Mouse (Mus musculus) MEL (cell line): ENCODE results near the gene Acvr1c. TPM values are rescaled to one million over a fixed set of nuclear protein-coding genes. Genes with fewer than 3 reads are reported as not detected.
A peak's percentile ranks its signal among the peaks of the same experiment; 100 is the strongest.

Experiments used
- DNase-seq: peaks from one replicate; pipeline ENCODE4 v3.0.0; 2011; ENCODE audit warnings: low read depth, low spot score
- H3K27ac ChIP-seq: 2 replicates; pipeline ENCODE4 v1.5.1; 2012; ENCODE audit warnings: low read depth, mild to moderate bottlenecking, control low read depth, low read length, moderate library complexity; ENCODE audit not compliant: control insufficient read depth
- H3K27me3 ChIP-seq, 2 experiments: fragments of 150-350 bp in 1 of 2; sonication (generic) in 1 of 2; 2 replicates each; pipeline ENCODE4 v1.6.1; 2012; ENCODE audit warnings: low read length in 2 of 2, mild to moderate bottlenecking in 2 of 2, improper control_type of control experiment in 1 of 2, moderate library complexity in 1 of 2; ENCODE audit not compliant: insufficient read depth in 2 of 2, control insufficient read depth in 1 of 2
- H3K36me3 ChIP-seq, 2 experiments: 2 replicates each; pipeline ENCODE4 v1.6.1; 2012 to 2014; ENCODE audit warnings: low read length in 2 of 2, improper control_type of control experiment in 1 of 2, inconsistent platforms in 1 of 2, mild to moderate bottlenecking in 1 of 2; ENCODE audit not compliant: insufficient read depth in 2 of 2, control insufficient read depth in 1 of 2
- H3K4me1 ChIP-seq, 2 experiments: fragments of 150-350 bp in 1 of 2; sonication (generic) in 1 of 2; 2 replicates each; pipeline ENCODE4 v1.6.1; 2012; ENCODE audit warnings: low read length in 2 of 2, improper control_type of control experiment in 1 of 2, mild to moderate bottlenecking in 1 of 2; ENCODE audit not compliant: insufficient read depth in 2 of 2, control insufficient read depth in 1 of 2
- H3K4me3 ChIP-seq, 2 experiments: fragments of 150-350 bp in 1 of 2; sonication (generic) in 1 of 2; 2 replicates each; pipeline ENCODE4 v1.5.1; 2012; ENCODE audit warnings: low read depth in 2 of 2, low read length in 2 of 2, mild to moderate bottlenecking in 2 of 2, moderate library complexity in 2 of 2, control low read depth in 1 of 2, improper control_type of control experiment in 1 of 2; ENCODE audit not compliant: control insufficient read depth in 1 of 2, insufficient read depth in 1 of 2
- H3K79me2 ChIP-seq: 2 replicates; pipeline ENCODE4 v1.6.1; 2012; ENCODE audit warnings: mild to moderate bottlenecking, low read length, moderate library complexity; ENCODE audit not compliant: control insufficient read depth, poor library complexity, insufficient read depth
- H3K9ac ChIP-seq: 2 replicates; pipeline ENCODE4 v1.6.1; 2012; ENCODE audit warnings: low read depth, mild to moderate bottlenecking, control low read depth, low read length, moderate library complexity; ENCODE audit not compliant: control insufficient read depth, poor library complexity, severe bottlenecking
- H3K9me3 ChIP-seq: fragments of 150-350 bp; sonication (generic); replicated peaks from 2 replicates; pipeline ENCODE4 v1.6.1; 2012; ENCODE audit warnings: mild to moderate bottlenecking, low read length, improper control_type of control experiment, moderate library complexity; ENCODE audit not compliant: insufficient read depth
- CHD1 ChIP-seq: IDR thresholded peaks from 2 replicates; pipeline ENCODE4 v1.6.1; 2012; ENCODE audit warnings: low read depth, mild to moderate bottlenecking, inconsistent platforms, low read length, improper control_type of control experiment
- CTCF ChIP-seq, 3 experiments: IDR thresholded peaks in 2 of 3; conservative IDR thresholded peaks in 1 of 3; 2 replicates each; pipeline ENCODE4 v1.5.1; 2011 to 2012; ENCODE audit warnings: low read length in 3 of 3, low read depth in 2 of 3, mild to moderate bottlenecking in 2 of 3, improper control_type of control experiment in 1 of 3, inconsistent platforms in 1 of 3, mixed read lengths in 1 of 3, moderate library complexity in 1 of 3; ENCODE audit not compliant: control insufficient read depth in 1 of 3, insufficient read depth in 1 of 3, poor library complexity in 1 of 3, severe bottlenecking in 1 of 3
- ELF1 ChIP-seq: IDR thresholded peaks from 2 replicates; pipeline ENCODE4 v1.6.1; 2014; ENCODE audit warnings: low read depth, mild to moderate bottlenecking, inconsistent platforms, low read length, improper control_type of control experiment, moderate library complexity
- EP300 ChIP-seq, 2 experiments: IDR thresholded peaks; 2 replicates each; pipeline ENCODE4 v1.6.1; 2011; ENCODE audit warnings: improper control_type of control experiment in 2 of 2, low read length in 2 of 2, low read depth in 1 of 2, mild to moderate bottlenecking in 1 of 2
- MYB ChIP-seq: IDR thresholded peaks from 2 replicates; pipeline ENCODE4 v1.6.1; 2011; ENCODE audit warnings: mild to moderate bottlenecking, low read depth, low read length, improper control_type of control experiment
- NELFE ChIP-seq: IDR thresholded peaks from 2 replicates; pipeline ENCODE4 v1.6.1; 2011; ENCODE audit warnings: low read depth, low read length, improper control_type of control experiment
- POLR2A ChIP-seq, 2 experiments: IDR thresholded peaks; 2 replicates each; pipeline ENCODE4 v1.6.1; 2011 to 2012; ENCODE audit warnings: low read length in 2 of 2, mild to moderate bottlenecking in 2 of 2, control low read depth in 1 of 2, improper control_type of control experiment in 1 of 2, low read depth in 1 of 2, moderate library complexity in 1 of 2; ENCODE audit not compliant: control insufficient read depth in 1 of 2, insufficient read depth in 1 of 2, poor library complexity in 1 of 2
- SIN3A ChIP-seq: IDR thresholded peaks from 2 replicates; pipeline ENCODE4 v1.6.1; 2012; ENCODE audit warnings: low read length, improper control_type of control experiment, inconsistent platforms
- SMC3 ChIP-seq: IDR thresholded peaks from 2 replicates; pipeline ENCODE4 v1.6.1; 2011; ENCODE audit warnings: low read depth, low read length, improper control_type of control experiment
- TCF12 ChIP-seq: IDR thresholded peaks from 2 replicates; pipeline ENCODE4 v1.6.1; 2014; ENCODE audit warnings: low read depth, mild to moderate bottlenecking, inconsistent platforms, low read length, improper control_type of control experiment, moderate library complexity
- ZKSCAN1 ChIP-seq: IDR thresholded peaks from 2 replicates; pipeline ENCODE4 v1.6.1; 2012; ENCODE audit warnings: low read depth, mild to moderate bottlenecking, inconsistent platforms, low read length, improper control_type of control experiment, moderate library complexity
- polyA plus RNA-seq, 2 experiments: library from polyadenylated mRNA; stranded (reverse) in 1 of 2; unstranded in 1 of 2; fragments of >175 nt in 1 of 2; fragments of >200 nt in 1 of 2; gene quantifications; 2 replicates each; pipeline versions ENCODE4 v1.2.1 to v1.2.4; 2012; ENCODE audit warnings: low replicate concordance in 2 of 2, low read depth in 1 of 2; ENCODE audit not compliant: insufficient read length in 2 of 2, insufficient read depth in 1 of 2, missing spikeins in 1 of 2
- total RNA-seq: library from RNA; depleted of rRNA; stranded (reverse); fragments of 300-350 nt; gene quantifications from 2 replicates; pipeline ENCODE4 v1.2.3, GENCODE M21; 2012

The Acvr1c gene
- total and polyA plus RNA-seq, 3 experiments, result not detected

DNA sequence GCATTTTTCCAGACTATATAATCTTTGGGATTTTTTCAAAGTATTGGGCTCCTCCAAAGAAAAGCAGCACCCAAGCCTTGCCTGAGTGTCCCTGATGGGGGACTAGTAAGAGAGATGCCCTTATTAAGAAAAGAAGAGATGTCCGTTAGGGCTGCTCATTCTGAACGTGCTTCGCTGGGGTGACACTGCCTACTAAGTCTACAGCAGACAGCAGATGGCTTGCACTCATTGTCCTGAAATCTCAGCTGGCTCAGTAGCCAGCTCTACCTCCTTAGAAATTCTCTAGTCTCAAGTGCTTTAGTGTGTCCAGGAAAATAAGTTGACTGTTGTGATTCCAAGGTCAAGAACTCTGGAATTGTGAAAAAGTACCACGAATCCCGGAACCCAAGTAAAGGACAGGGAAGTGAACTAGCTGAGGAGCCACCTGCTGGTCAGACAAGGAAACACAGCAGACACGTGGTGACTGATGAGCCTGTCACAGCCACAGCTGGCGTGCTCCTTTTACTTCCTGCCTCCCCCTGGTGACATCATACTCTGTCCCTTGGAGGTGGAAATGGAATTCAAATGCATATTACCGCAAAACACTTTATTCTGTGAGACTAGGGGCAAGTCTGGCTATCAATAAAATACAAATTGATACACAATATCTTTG lies 75.3 kb downstream of the Acvr1c start:
- H3K27me3 ChIP-seq, result no peaks in the 10 kb centered on the region
- no peaks in the 10 kb centered on the region for H3K36me3 ChIP-seq
- no peak overlapping the region for H3K9ac ChIP-seq
- no peaks in the 10 kb centered on the region for H3K4me1 ChIP-seq
- no peak overlapping the region for H3K27ac ChIP-seq
- H3K9me3 ChIP-seq, result no peaks in the 10 kb centered on the region
- peak; percentile 11 to 30 (median 27); a peak in 2 of 6 replicates for TF ChIP-seq CTCF (IDR thresholded peaks at IDR 0.05 in 2 of 3, conservative IDR thresholded peaks at IDR 0.05 in 1 of 3; ENCODE audit: control insufficient read depth in 1 of 3, insufficient read depth in 1 of 3, low read depth in 2 of 3, low read length in 3 of 3, poor library complexity in 1 of 3, severe bottlenecking in 1 of 3)
- TF ChIP-seq SMC3, result 0 out of 2 replicates have a peak, but pooled peaks have one; percentile 6
- TF ChIP-seq ELF1, result no peak
- peak; percentile 10 for DNase-seq
- H3K4me3 ChIP-seq, result no peak overlapping the region
- H3K79me2 ChIP-seq, result no peaks in the 10 kb centered on the region

DNA sequence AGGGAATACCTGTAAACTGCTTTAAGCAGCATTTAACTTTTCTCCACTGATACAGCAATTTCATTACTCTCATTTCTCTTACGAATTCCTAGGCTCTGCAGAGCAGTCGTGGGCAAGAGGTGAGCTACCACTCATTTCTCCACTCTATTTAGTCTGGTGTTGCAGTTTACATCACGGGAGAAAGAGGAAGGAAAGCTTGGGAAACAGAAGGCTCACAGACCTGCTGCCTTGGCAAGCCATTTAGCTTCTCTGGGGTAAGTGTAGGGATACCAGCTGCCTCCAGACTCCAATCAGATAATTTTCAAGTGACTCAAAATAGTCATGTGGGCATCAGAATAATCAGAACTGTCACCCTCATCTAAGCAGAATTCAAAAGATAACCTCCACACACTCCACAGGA lies 76.6 kb downstream of the Acvr1c start:
- H3K27ac ChIP-seq, result no peak overlapping the region
- no peaks in the 10 kb centered on the region for H3K36me3 ChIP-seq
- H3K4me1 ChIP-seq, result no peaks in the 10 kb centered on the region
- H3K9me3 ChIP-seq, result no peaks in the 10 kb centered on the region
- no peaks in the 10 kb centered on the region for H3K79me2 ChIP-seq
- no peak for DNase-seq
- no peak for TF ChIP-seq SIN3A
- no peak for TF ChIP-seq MYB
- TF ChIP-seq TCF12, result no peak
- TF ChIP-seq POLR2A (IDR thresholded peaks at IDR 0.05; ENCODE audit: control insufficient read depth in 1 of 2, insufficient read depth in 1 of 2, low read depth in 1 of 2, low read length in 2 of 2, poor library complexity in 1 of 2), result no peak
- TF ChIP-seq SMC3, result no peak
- no peak for TF ChIP-seq ZKSCAN1
- no peak for TF ChIP-seq NELFE
- TF ChIP-seq EP300 (IDR thresholded peaks at IDR 0.05; ENCODE audit: low read depth in 1 of 2, low read length in 2 of 2), result no peak
- no peaks in the 10 kb centered on the region for H3K27me3 ChIP-seq
- no peak overlapping the region for H3K9ac ChIP-seq
- no peak overlapping the region for H3K4me3 ChIP-seq

DNA sequence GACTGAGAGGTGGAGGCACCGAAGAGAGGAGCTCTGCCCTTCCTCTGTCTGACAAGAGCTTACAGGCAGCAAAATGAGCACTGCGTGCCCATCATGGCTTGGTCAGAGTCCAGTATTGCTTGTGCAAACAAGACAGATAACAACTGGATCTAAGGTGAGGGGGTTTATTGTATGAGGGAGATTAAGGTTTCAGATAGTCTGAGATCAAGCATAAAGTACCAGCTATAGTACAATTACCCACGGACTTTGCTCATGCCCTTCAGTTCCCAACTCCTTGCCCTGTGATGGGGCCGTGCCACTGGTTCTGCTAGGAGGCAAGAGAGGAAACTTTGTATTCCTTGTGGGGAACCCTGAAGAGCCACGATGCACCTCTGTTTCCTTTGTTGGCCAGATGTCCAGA lies 78.5 kb downstream of the Acvr1c start:
- no peaks in the 10 kb centered on the region for H3K36me3 ChIP-seq
- TF ChIP-seq CHD1 (no peak), CTCF (IDR thresholded peaks at IDR 0.05 in 2 of 3, conservative IDR thresholded peaks at IDR 0.05 in 1 of 3; ENCODE audit: control insufficient read depth in 1 of 3, insufficient read depth in 1 of 3, low read depth in 2 of 3, low read length in 3 of 3, poor library complexity in 1 of 3, severe bottlenecking in 1 of 3) (no peak)
- no peaks in the 10 kb centered on the region for H3K27me3 ChIP-seq
- H3K9ac ChIP-seq, result no peak overlapping the region
- H3K79me2 ChIP-seq, result no peaks in the 10 kb centered on the region
- no peaks in the 10 kb centered on the region for H3K9me3 ChIP-seq
- H3K4me3 ChIP-seq, result no peak overlapping the region
- DNase-seq, result no peak
- H3K4me1 ChIP-seq, result no peaks in the 10 kb centered on the region
- H3K27ac ChIP-seq, result no peak overlapping the region
